Mouse (Mus musculus) Patski (cell line): ENCODE measurements around the gene Irs1. TPM values are rescaled to one million over a fixed set of nuclear protein-coding genes. Genes with fewer than 3 reads are reported as not detected.

Experiments
- ATAC-seq: fragments of 100-300 bp; one replicate; pipeline ENCODE4 v1.8.0; 2021
- CTCF ChIA-PET: fragments of 350-600 bp; sonication (Branson Sonifier 250); formaldehyde crosslinking; loops from one replicate; lab custom pipeline; 2022; ENCODE audit warnings: inconsistent platforms; lab: Charles Lee
- POLR2A ChIA-PET: fragments of 350-600 bp; sonication (Branson Sonifier 250); formaldehyde crosslinking; loops from one replicate; lab custom pipeline; 2022; ENCODE audit warnings: antibody characterized with exemption, inconsistent platforms; lab: Charles Lee
- DNase-seq: peaks from one replicate; pipeline ENCODE4 v3.0.0-alpha.2; 2011; ENCODE audit warnings: low read depth, low spot score
- H3K27me3 ChIP-seq: fragments of 371-371 bp; one replicate; pipeline ENCODE4 v1.5.1; 2021
- CTCF ChIP-seq: fragments of 100-300 bp; IDR thresholded peaks from one replicate; pipeline ENCODE4 v1.5.1; 2021
- in situ Hi-C: fragments of 300-500 bp; cut with MboI; formaldehyde crosslinking; loops from 3 replicates; pipeline ENCODE4 v1.11.1; 2018; ENCODE audit warnings: low pct_unique_long_range_greater_than_20kb, mixed read lengths
- polyA plus RNA-seq: library from polyadenylated mRNA; unstranded; gene quantifications from one replicate; pipeline ENCODE4 v1.2.3, GENCODE M21; 2021

Irs1 gene
- polyA plus RNA-seq, 1 experiment from 2014 or later, result 12.8 TPM

- no peaks in the 10 kb centered on the region for H3K27me3 ChIP-seq
- no peak for DNase-seq
- ChIA-PET CTCF (interaction anchor here (1.0 to 1.1 kb wide), 3 partner anchors 7 to 971 kb away, joined by 3 read pairs; partner anchors contain the start of gene Rhbdd1), POLR2A (interaction anchor here (1.0 kb wide), 1 partner anchor 221 kb away, joined by 3 read pairs; no protein-coding TSS in a partner anchor)
- TF ChIP-seq CTCF, result no peak
- no peak for ATAC-seq
- in situ Hi-C loops, result loop anchor here (10.0 kb wide), 1 partner anchor 335 kb away; no protein-coding TSS in a partner anchor
These were observed 1.9 kb downstream of the Irs1 start for GRCm38 (mm10) chr1:82289116-82289989.

- no peak for ATAC-seq
- in situ Hi-C loops, result loop anchor here (10.0 kb wide), 1 partner anchor 334 kb away; no protein-coding TSS in a partner anchor
- CTCF ChIA-PET, result no interaction called here
- no peak for TF ChIP-seq CTCF
- DNase-seq, result no peak
- no peaks in the 10 kb centered on the region for H3K27me3 ChIP-seq
- POLR2A ChIA-PET, result no interaction called here
These were observed 2.7 kb downstream of the Irs1 start for GRCm38 (mm10) chr1:82288421-82288990.

GRCm38 (mm10) chr1:82287776-82288325 is 3.4 kb downstream of the Irs1 start:
- no peak for TF ChIP-seq CTCF
- in situ Hi-C loops, result loop anchor here (10.0 kb wide), 1 partner anchor 333 kb away; no protein-coding TSS in a partner anchor
- ATAC-seq (no peak), DNase-seq (no peak)
- ChIA-PET POLR2A (interaction anchor here (1.4 kb wide), 1 partner anchor 13 kb away, joined by 5 read pairs; no protein-coding TSS in a partner anchor), CTCF (no interaction called here)
- H3K27me3 ChIP-seq, result no peaks in the 10 kb centered on the region

GRCm38 (mm10) chr1:82287052-82287775 is 4.0 kb downstream of the Irs1 start:
- no peak for ATAC-seq
- ChIA-PET POLR2A (interaction anchor here (1.4 kb wide), 1 partner anchor 12 kb away, joined by 5 read pairs; no protein-coding TSS in a partner anchor), CTCF (no interaction called here)
- TF ChIP-seq CTCF, result no peak
- H3K27me3 ChIP-seq, result no peaks in the 10 kb centered on the region
- in situ Hi-C loops, result loop anchor here (10.0 kb wide), 1 partner anchor 332 kb away; no protein-coding TSS in a partner anchor
- no peak for DNase-seq

GRCm38 (mm10) chr1:82286190-82287051 is 4.8 kb downstream of the Irs1 start:
- DNase-seq (no peak), ATAC-seq (no peak)
- no peak for TF ChIP-seq CTCF
- CTCF ChIA-PET, result no interaction called here
- in situ Hi-C loops, result loop anchor here (10.0 kb wide), 1 partner anchor 332 kb away; no protein-coding TSS in a partner anchor
- POLR2A ChIA-PET, result interaction anchor here (1.4 kb wide), 1 partner anchor 11 kb away, joined by 5 read pairs; no protein-coding TSS in a partner anchor
- H3K27me3 ChIP-seq, result no peaks in the 10 kb centered on the region

GRCm38 (mm10) chr1:82285461-82286189 is 5.6 kb downstream of the Irs1 start:
- in situ Hi-C loops, result loop anchor here (10.0 kb wide), 1 partner anchor 331 kb away; no protein-coding TSS in a partner anchor
- DNase-seq (no peak), ATAC-seq (no peak)
- POLR2A ChIA-PET, result no interaction called here
- CTCF ChIA-PET, result no interaction called here
- H3K27me3 ChIP-seq, result no peaks in the 10 kb centered on the region
- TF ChIP-seq CTCF, result no peak

- in situ Hi-C loops, result loop anchor here (10.0 kb wide), 1 partner anchor 330 kb away; no protein-coding TSS in a partner anchor
- no peaks in the 10 kb centered on the region for H3K27me3 ChIP-seq
- DNase-seq, result no peak
- CTCF ChIA-PET, result no interaction called here
- ATAC-seq, result no peak
- POLR2A ChIA-PET, result interaction anchor here (0.6 kb wide), 2 partner anchors 510 to 694 kb away, joined by 3 read pairs; no protein-coding TSS in a partner anchor
- no peak for TF ChIP-seq CTCF
These were observed 6.8 kb downstream of the Irs1 start for GRCm38 (mm10) chr1:82284403-82284802.

GRCm38 (mm10) chr1:82283901-82284301 is 7.3 kb downstream of the Irs1 start:
- DNase-seq, result no peak

More at GRCm38 (mm10) chr1:82283901-82284301, 7.3 kb downstream of the Irs1 start:
- ChIA-PET POLR2A (no interaction called here), CTCF (no interaction called here)
- H3K27me3 ChIP-seq, result no peaks in the 10 kb centered on the region
- TF ChIP-seq CTCF, result no peak
- ATAC-seq, result no peak
- in situ Hi-C loops, result loop anchor here (10.0 kb wide), 1 partner anchor 329 kb away; no protein-coding TSS in a partner anchor
